Mouse (Mus musculus): Measurements from ENCODE around the gene Mdc1.

DNA sequence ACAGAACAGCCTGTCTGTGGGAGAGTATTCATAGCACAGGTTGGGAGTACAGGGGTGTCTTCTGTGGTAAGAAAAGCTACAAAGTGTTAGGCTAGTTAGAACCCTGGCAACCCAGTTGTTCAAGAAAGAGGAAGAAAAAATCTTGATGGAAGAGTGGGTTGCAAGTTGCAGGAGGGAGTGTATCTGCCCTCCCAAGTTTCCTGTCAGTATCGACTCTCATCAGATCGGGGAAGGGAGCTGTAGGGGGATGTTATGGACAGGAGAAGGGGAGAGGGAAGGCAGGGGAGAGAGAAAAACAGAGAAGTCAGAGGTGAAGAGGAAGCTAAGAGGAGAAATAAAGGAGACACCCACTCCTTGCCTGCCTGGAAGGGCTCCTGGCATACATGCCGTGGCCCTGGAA lies 59.3 kb downstream of the Mdc1 start:
- TF ChIP-seq CTCF (IDR thresholded peaks at IDR 0.05; ENCODE audit: borderline replicate concordance, insufficient read depth, low read depth, low read length) (no peak), POLR2A (IDR thresholded peaks at IDR 0.05; ENCODE audit: borderline replicate concordance, insufficient read depth, low read length) (no peak)

Measured in cerebellum, adult 2 months (tissue).